Mouse (Mus musculus) embryonic fibroblast, embryonic 13.5 days (primary cell): ENCODE data around the gene AI854703.

ENCODE experiments used
- CTCF ChIP-seq: IDR thresholded peaks from 2 replicates; pipeline ENCODE4 v1.5.1; 2011; ENCODE audit warnings: mild to moderate bottlenecking, control low read depth, low read length, moderate library complexity, borderline replicate concordance; ENCODE audit not compliant: insufficient read depth
- POLR2A ChIP-seq: IDR thresholded peaks from 2 replicates; pipeline ENCODE4 v1.6.1; 2011; ENCODE audit warnings: low read depth, mild to moderate bottlenecking, control low read depth, low read length, moderate library complexity

- TF ChIP-seq CTCF (no peak), POLR2A (no peak)
Measured at GRCm38 (mm10) chr6:48635105-48635504, 8.5 kb downstream of the AI854703 start.
